Mouse (Mus musculus) right cerebral cortex, postnatal 25 days (tissue): ENCODE data around the gene Fn3krp.
A peak's percentile ranks its signal among the peaks of the same experiment; 100 is the strongest.

Experiments
- DNase-seq: peaks from one replicate; pipeline ENCODE4 v3.0.0; 2022

The Fn3krp gene

GRCm38 (mm10) chr11:121420830-121421552 is at the start of gene Fn3krp:
Fn3krp (plus strand) TSS chr11:121421401.
- peak; percentile 97 for DNase-seq

GRCm38 (mm10) chr11:121373305-121373704 is 47.9 kb upstream of the Fn3krp start:
- no peak for DNase-seq

GRCm38 (mm10) chr11:121378644-121379043 is 42.6 kb upstream of the Fn3krp start:
- DNase-seq: no peak

GRCm38 (mm10) chr11:121380294-121380693 is 40.9 kb upstream of the Fn3krp start:
- no peak for DNase-seq

GRCm38 (mm10) chr11:121387750-121388553 is 33.2 kb upstream of the Fn3krp start, which contains the start of gene Rab40b:
Rab40b (minus strand) TSS chr11:121388251.
- DNase-seq: peak; percentile 93

GRCm38 (mm10) chr11:121388554-121388945 is 32.7 kb upstream of the Fn3krp start:
- DNase-seq: no peak

GRCm38 (mm10) chr11:121390793-121391192 is 30.4 kb upstream of the Fn3krp start:
- no peak for DNase-seq

GRCm38 (mm10) chr11:121392405-121392804 is 28.8 kb upstream of the Fn3krp start:
- no peak for DNase-seq

GRCm38 (mm10) chr11:121407366-121408155 is 13.6 kb upstream of the Fn3krp start:
- peak; percentile 40 for DNase-seq

GRCm38 (mm10) chr11:121414762-121415161 is 6.4 kb upstream of the Fn3krp start:
- no peak for DNase-seq

GRCm38 (mm10) chr11:121415351-121415750 is 5.8 kb upstream of the Fn3krp start:
- DNase-seq: no peak

GRCm38 (mm10) chr11:121417971-121418370 is 3.2 kb upstream of the Fn3krp start:
- DNase-seq: no peak

GRCm38 (mm10) chr11:121418932-121419331 is 2.3 kb upstream of the Fn3krp start:
- DNase-seq: no peak

GRCm38 (mm10) chr11:121420379-121420778 is 822 bp upstream of the Fn3krp start:
- DNase-seq: no peak

- no peak for DNase-seq
Observed at GRCm38 (mm10) chr11:121421553-121422173, 462 bp downstream of the Fn3krp start.

- DNase-seq: no peak
Observed at GRCm38 (mm10) chr11:121433397-121433796, 12.2 kb downstream of the Fn3krp start.

GRCm38 (mm10) chr11:121434156-121435155 is 13.3 kb downstream of the Fn3krp start, which contains the start of gene Fn3k:
Fn3k (plus strand) TSS chr11:121434913.
- peak; percentile 95 for DNase-seq

GRCm38 (mm10) chr11:121437236-121437635 is 16.0 kb downstream of the Fn3krp start:
- no peak for DNase-seq

- DNase-seq: no peak
Observed at GRCm38 (mm10) chr11:121439686-121440292, 18.6 kb downstream of the Fn3krp start.

GRCm38 (mm10) chr11:121441653-121442052 is 20.5 kb downstream of the Fn3krp start:
- DNase-seq: no peak

GRCm38 (mm10) chr11:121442076-121442475 is 20.9 kb downstream of the Fn3krp start:
- DNase-seq: no peak
